Mouse (Mus musculus): ENCODE data around the gene Sdhaf2. TPM values are rescaled to one million over a fixed set of nuclear protein-coding genes. Genes with fewer than 3 reads are reported as not detected.
A peak's percentile ranks its signal among the peaks of the same experiment; 100 is the strongest.

Gene Sdhaf2
- total RNA-seq, 2 experiments from 2014 or later: 79.4 to 82.7 TPM

- no peak for DNase-seq
Observed at GRCm38 (mm10) chr19:10497512-10498160, 28.3 kb downstream of the Sdhaf2 start.

DNA sequence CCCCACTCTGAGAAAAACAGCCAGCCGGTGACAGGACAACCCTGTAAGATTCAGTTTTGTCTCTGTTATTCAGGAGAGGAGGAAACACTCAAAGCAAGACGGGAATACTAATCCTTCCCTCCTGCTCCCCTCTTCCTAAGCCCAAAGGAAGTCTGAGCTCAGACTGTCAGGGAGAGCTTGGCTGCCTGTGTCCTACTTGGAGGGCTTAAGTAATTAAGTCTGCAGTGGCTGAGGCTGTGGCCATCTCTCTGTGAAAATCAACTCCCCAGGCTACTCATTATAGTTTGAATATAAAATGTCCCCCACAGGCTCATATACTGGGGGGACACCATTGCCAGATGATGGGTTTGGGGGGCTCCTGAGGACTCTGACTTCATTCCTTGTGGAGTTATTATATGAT lies 29.0 kb downstream of the Sdhaf2 start:
- no peak for DNase-seq

- DNase-seq: no peak
Observed at GRCm38 (mm10) chr19:10495670-10496069, 30.3 kb downstream of the Sdhaf2 start.

DNA sequence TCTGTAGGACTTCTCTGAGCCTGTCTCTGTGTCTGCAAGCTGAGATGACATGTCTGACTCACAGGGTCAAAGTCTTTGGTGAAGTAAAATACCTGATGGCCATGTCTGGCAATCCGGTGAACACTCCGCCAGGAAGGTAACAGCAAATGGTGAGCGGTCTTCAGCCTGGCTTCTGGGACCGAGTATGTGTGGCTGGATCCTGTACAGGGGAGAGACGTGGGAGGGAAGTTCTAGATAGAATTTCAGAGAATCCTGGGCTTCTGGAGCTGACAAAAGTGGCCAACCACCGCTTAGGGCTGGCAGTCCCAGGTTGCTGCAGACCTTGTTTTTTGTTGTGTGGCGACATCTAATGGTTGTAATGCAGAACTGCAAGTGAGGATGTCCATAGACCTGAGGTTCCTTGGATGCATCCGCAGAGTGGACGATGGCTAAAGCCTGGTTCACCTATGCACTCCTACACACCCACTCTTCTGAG lies 39.6 kb downstream of the Sdhaf2 start:
- DNase-seq: peak; percentile 61 to 73

DNA sequence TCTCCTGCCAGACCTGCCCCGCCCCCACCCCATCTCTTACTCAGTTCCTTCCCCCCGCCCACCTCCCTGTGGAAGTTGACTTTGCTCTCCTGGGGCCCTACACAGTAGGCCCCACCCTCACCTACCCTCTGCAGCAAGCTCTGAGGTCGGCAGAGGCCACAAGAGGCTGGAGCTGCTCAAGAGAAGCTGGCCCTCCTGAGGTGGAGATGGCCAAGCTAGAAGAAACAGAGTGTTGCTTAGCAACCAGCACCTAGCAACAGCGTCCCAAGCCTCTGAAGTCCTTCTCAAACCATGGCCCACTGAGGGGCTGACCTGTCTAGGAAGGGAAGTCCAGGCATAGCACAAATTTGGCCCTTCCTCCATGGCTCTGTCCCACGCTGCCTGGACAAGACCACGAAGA lies 43.2 kb downstream of the Sdhaf2 start, which contains the start of gene Ppp1r32:
TSS of gene Ppp1r32 (minus strand) at position 226 of the 400 bp plus-strand sequence.
- DNase-seq: no peak

- DNase-seq: no peak
Observed at GRCm38 (mm10) chr19:10479541-10479940, 46.4 kb downstream of the Sdhaf2 start.

- no peak for DNase-seq
Observed at GRCm38 (mm10) chr19:10473779-10474178, 52.2 kb downstream of the Sdhaf2 start.

GRCm38 (mm10) chr19:10472958-10473357 lies 53.0 kb downstream of the Sdhaf2 start:
- no peak for DNase-seq

DNA sequence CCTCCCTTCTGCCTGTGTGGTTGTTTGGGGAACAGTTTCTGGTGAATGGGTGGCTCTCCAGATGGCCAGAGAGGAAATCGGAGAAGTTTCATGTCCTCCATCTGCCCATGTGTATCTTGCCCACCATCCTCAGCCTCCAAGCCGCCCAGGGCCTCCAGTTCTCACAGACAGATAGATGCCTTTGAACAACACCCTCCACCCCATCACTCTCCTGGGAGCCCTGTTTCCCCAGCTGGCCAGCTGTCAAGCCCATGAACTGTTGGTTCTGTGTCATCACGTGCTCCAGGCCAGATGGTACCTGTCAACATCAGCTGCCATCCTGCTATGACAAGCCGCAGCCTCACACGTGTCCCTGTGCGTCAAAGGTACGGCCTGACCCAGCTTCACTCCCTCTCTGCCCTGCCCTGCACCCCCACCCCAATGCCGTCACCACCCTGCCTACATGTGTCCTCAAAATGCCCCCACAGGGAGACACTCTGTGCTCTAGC lies 56.7 kb downstream of the Sdhaf2 start:
- DNase-seq: peak; percentile 28 to 61

- no peak for DNase-seq
Observed at GRCm38 (mm10) chr19:10464427-10464826, 61.5 kb downstream of the Sdhaf2 start.

DNA sequence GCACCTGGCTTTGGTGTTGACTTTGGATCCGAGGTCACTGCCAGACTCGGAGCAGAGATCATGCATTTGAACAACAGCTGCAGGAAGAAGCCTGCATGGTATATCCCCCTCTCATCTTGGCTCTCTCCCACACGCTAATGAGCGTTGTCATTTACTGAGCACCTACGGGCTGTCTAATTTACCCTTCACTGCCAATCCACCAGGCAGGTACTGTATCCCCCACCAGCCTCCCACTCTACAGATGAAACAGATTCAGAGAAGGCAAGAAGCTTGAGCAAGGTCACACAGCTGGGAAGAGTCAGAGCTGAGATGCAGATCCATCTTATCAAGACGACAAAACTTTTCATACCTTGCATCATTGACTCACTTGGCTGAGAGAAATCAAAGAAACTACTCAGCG lies 64.4 kb downstream of the Sdhaf2 start:
- DNase-seq: no peak

- DNase-seq: no peak
Observed at GRCm38 (mm10) chr19:10459907-10460306, 66.0 kb downstream of the Sdhaf2 start.

DNA sequence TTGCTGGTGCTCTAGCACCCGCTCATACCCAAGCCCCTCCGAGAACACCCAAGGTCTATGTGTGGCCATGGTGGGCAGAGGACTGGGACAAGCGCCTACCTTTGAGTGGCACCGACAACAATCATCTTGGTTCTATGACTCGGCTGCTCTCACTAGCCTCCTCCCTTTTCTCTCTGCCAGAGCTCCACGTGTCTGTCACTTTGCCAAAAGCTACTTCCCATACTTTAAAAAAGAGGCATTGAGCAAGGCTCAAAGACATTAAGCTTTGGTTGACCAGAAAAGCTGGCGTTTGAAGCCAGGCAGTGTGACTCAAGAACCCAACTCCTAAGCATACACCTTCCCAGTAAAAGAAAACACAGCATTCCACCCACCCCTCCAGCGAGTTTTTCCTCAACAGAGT lies 67.8 kb downstream of the Sdhaf2 start:
- peak; percentile 58 to 67 for DNase-seq

- DNase-seq: peak in 1 of 2 experiments; percentile 25
Observed at GRCm38 (mm10) chr19:10457484-10457800, 68.5 kb downstream of the Sdhaf2 start.

- DNase-seq: peak in 1 of 2 experiments; percentile 43
Observed at GRCm38 (mm10) chr19:10456752-10457483, 69.0 kb downstream of the Sdhaf2 start, which contains the start of gene Lrrc10b. Lrrc10b (minus strand) TSS chr19:10457473.

- peak in 1 of 2 experiments; percentile 23 for DNase-seq
Observed at GRCm38 (mm10) chr19:10455437-10455806, 70.5 kb downstream of the Sdhaf2 start.

DNA sequence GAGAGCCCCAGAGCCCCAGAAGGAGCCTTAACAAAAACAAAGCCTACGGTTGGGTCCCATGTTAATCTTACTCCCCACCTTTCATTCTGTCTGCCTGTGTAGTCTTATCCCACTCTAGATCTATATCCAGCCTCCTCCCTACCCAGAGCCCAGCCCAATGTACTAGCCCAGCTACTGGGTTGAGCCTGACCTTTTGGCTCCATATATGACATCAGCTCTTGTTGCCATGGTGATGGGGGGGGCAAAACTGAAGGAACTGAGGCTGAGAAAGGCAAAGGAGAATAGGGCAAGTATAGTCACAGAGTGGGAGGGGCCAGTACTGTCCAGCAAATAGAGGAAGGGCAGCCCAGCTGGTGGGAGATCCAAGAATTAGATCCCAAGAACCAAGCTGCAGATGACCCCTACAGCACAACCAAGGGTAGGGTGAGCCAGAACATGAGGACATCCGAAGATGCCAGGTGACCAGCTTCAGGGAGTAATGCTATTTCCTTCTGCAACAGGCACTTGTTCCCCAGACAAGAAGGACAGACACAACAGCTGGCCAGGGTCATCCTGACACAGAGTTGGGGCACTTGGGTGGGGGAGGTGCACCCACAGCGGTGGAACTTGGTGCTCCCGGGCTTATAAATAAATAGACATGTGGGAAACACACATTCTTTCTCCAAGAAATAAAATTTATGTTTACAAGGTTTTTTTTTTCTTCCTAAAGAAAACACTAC lies 71.1 kb downstream of the Sdhaf2 start:
- DNase-seq: no peak

Other genes with a start within 250 kb of the Sdhaf2 start
- gene Dagla, start 221.3 kb downstream of the Sdhaf2 start, total RNA-seq (2021): 1 to 10 TPM; 3.3 TPM
- 10 to 100 TPM; 35.5 to 37.1 TPM for gene Syt7, start 137.1 kb downstream of the Sdhaf2 start, total RNA-seq (2021)
- gene Lrrc10b, start 68.7 kb downstream of the Sdhaf2 start, total RNA-seq (2021): 1 to 10 TPM; 1.7 to 5.7 TPM
- under 1 TPM in 1 of 2 experiments, not detected in 1; 0.49 TPM for gene Ppp1r32, start 43.2 kb downstream of the Sdhaf2 start, total RNA-seq (2021)
- gene Cpsf7, start 876 bp downstream of the Sdhaf2 start, total RNA-seq (2021): 10 to 100 TPM; 20.6 to 24.4 TPM
- 1 to 10 TPM; 4.9 to 5.8 TPM for gene Tmem216, start 30.1 kb upstream of the Sdhaf2 start, total RNA-seq (2021)
- gene Cyb561a3, start 51.0 kb upstream of the Sdhaf2 start, total RNA-seq (2021): 10 to 100 TPM; 12.3 to 14.2 TPM
- 1 to 10 TPM; 1.4 to 2.1 TPM for gene Tmem138, start 51.2 kb upstream of the Sdhaf2 start, total RNA-seq (2021)
- 100 to 1,000 TPM; 135 to 160 TPM for gene Ddb1, start 79.2 kb upstream of the Sdhaf2 start, total RNA-seq (2021)
- gene Tkfc, start 79.5 kb upstream of the Sdhaf2 start, total RNA-seq (2021): 1 to 10 TPM; 9.6 to 9.7 TPM
- gene Vwce, start 108.1 kb upstream of the Sdhaf2 start, total RNA-seq (2021): under 1 TPM in 1 of 2 experiments, not detected in 1; 0.31 TPM
- not detected for gene Pga5, start 151.9 kb upstream of the Sdhaf2 start, total RNA-seq (2021)
- 10 to 100 TPM; 20.4 to 21.8 TPM for gene Vps37c, start 162.6 kb upstream of the Sdhaf2 start, total RNA-seq (2021)
- gene Cd5, start 212.9 kb upstream of the Sdhaf2 start, total RNA-seq (2021): 1 to 10 TPM in 1 of 2 experiments, not detected in 1; 1.1 TPM